29 mouse cellular contexts compared by ENCODE assay signal in the genomic region with DNA sequence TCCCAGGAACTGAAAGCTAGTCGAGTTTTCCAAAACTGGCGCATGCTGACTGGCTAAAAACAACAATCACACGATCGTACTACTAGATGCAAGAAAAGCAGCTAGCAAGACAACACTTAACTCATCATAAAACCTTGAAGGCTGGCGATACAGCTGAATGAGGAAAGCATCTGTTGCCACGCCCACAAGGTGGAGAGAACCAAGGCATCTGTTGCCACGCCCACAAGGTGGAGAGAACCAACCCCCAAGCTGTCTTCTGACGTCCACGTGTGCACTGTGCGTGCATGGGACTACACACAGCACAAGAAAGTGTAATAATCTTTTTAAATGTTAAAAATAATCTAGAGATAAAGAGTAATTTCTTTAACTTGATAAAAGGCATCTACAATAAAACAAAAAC. TPM values are rescaled to one million over a fixed set of nuclear protein-coding genes. Genes with fewer than 3 reads are reported as not detected.
"Had no signal": no experiment of that assay in that cellular context is flagged by ENCODE, and none has a peak within 500 bp of the region (broad histone marks: within the 10 kb centered on the region; RNA-seq: fewer than 3 reads in every experiment).

No protein-coding gene starts in this region.

- ATAC-seq: hindbrain, postnatal 0 days; intestine, embryonic 16.5 days had no signal

- H3K4me2 ChIP-seq: heart, embryonic 12.5 days; hindbrain, embryonic 13.5 days; hindbrain, embryonic 15.5 days; kidney, embryonic 15.5 days; limb, embryonic 12.5 days; liver, embryonic 11.5 days; liver, embryonic 13.5 days; liver, embryonic 15.5 days had no signal

- H3K9ac ChIP-seq: heart, embryonic 12.5 days; hindbrain, embryonic 13.5 days; hindbrain, embryonic 15.5 days; kidney, embryonic 15.5 days; limb, embryonic 12.5 days; liver, embryonic 13.5 days; liver, embryonic 15.5 days had no signal

- H3K9me3 ChIP-seq: heart, embryonic 10.5 days; hindbrain, embryonic 15.5 days; kidney, embryonic 15.5 days; limb, embryonic 10.5 days; liver, embryonic 13.5 days; liver, embryonic 15.5 days had no signal

- DNase-seq: gastrocnemius, adult 2 months; gastrocnemius, postnatal 10 days; gastrocnemius, postnatal 25 days; heart, adult 2 months; heart, postnatal 10 days; heart, postnatal 4 days; kidney, adult 11 months; kidney, adult 9 months; kidney, postnatal 14 days; kidney, postnatal 36 days; layer of hippocampus, adult 9-11 months; layer of hippocampus, postnatal 36 days; liver; liver, embryonic 13.5 days; lung, adult 18-20 months had no signal

- H3K27me3 ChIP-seq: heart, embryonic 12.5 days; hindbrain, embryonic 13.5 days; hindbrain, embryonic 15.5 days; kidney, embryonic 15.5 days; limb, embryonic 12.5 days; liver, embryonic 13.5 days; liver, embryonic 15.5 days had no signal

- H3K27ac ChIP-seq: gastrocnemius, adult 2 months; heart, adult 2 months; heart, embryonic 10.5 days; hindbrain, embryonic 10.5 days; hindbrain, embryonic 13.5 days; hindbrain, embryonic 15.5 days; hindbrain, postnatal 0 days; kidney, embryonic 15.5 days; kidney, postnatal 0 days; limb, embryonic 10.5 days; limb, embryonic 12.5 days; liver, embryonic 13.5 days; liver, embryonic 15.5 days had no signal

- H3K4me1 ChIP-seq: heart, embryonic 10.5 days; heart, embryonic 12.5 days; hindbrain, embryonic 10.5 days; hindbrain, embryonic 13.5 days; hindbrain, embryonic 15.5 days; kidney, embryonic 15.5 days; limb, embryonic 10.5 days; limb, embryonic 12.5 days; liver, embryonic 13.5 days; liver, embryonic 15.5 days had no signal

- H3K36me3 ChIP-seq: heart, embryonic 10.5 days; heart, embryonic 12.5 days; hindbrain, embryonic 10.5 days; hindbrain, embryonic 13.5 days; hindbrain, embryonic 15.5 days; kidney, embryonic 15.5 days; limb, embryonic 10.5 days; limb, embryonic 12.5 days; liver, embryonic 13.5 days; liver, embryonic 15.5 days had no signal

- H3K4me3 ChIP-seq: gastrocnemius, adult 2 months; heart, adult 2 months; heart, embryonic 10.5 days; heart, embryonic 12.5 days; hindbrain, embryonic 10.5 days; hindbrain, embryonic 13.5 days; hindbrain, embryonic 15.5 days; kidney, embryonic 15.5 days; limb, embryonic 10.5 days; limb, embryonic 12.5 days; liver, embryonic 13.5 days; liver, embryonic 15.5 days had no signal

RNA-seq across cellular contexts. Expression of gene Pgam2, which starts 9.8 kb away (rescaled TPM):
- total RNA-seq: granulocyte monocyte progenitor cell, adult 5-6 weeks had no signal

RNA-seq across cellular contexts. Expression of gene Aebp1, which starts 48.4 kb away (rescaled TPM):
- total RNA-seq: granulocyte monocyte progenitor cell, adult 5-6 weeks had no signal
